Mouse (Mus musculus) heart, embryonic 15.5 days (tissue): ENCODE results near the gene Cfap299. TPM values are rescaled to one million over a fixed set of nuclear protein-coding genes. Genes with fewer than 3 reads are reported as not detected.

ENCODE experiments used
- ATAC-seq: fragments of 200-750 bp; cut with Nextera tagmentation; replicated peaks from 2 replicates; pipeline ENCODE4 v1.8.0; 2017; ENCODE audit warnings: low read depth, moderate TSS enrichment; ENCODE audit not compliant: insufficient number of reproducible peaks, insufficient read depth, low FRiP score
- H3K27ac ChIP-seq: fragments of 300-500 bp; sonication (generic); 2 replicates; pipeline ENCODE4 v1.5.1; 2015; ENCODE audit warnings: mild to moderate bottlenecking, inconsistent platforms
- H3K27me3 ChIP-seq: fragments of 300-500 bp; sonication (generic); 2 replicates; pipeline ENCODE4 v1.6.1; 2015; ENCODE audit warnings: inconsistent platforms
- H3K36me3 ChIP-seq: fragments of 300-500 bp; sonication (generic); 2 replicates; pipeline ENCODE4 v1.6.1; 2015; ENCODE audit warnings: mild to moderate bottlenecking, inconsistent platforms
- H3K4me1 ChIP-seq: fragments of 300-500 bp; sonication (generic); replicated peaks from 2 replicates; pipeline ENCODE4 v1.6.1; 2015; ENCODE audit warnings: inconsistent platforms
- H3K4me2 ChIP-seq: fragments of 300-500 bp; sonication (generic); 2 replicates; pipeline ENCODE4 v1.6.1; 2015; ENCODE audit warnings: inconsistent platforms, mild to moderate bottlenecking, moderate library complexity
- H3K4me3 ChIP-seq: fragments of 300-500 bp; sonication (generic); 2 replicates; pipeline ENCODE4 v1.5.1; 2015; ENCODE audit warnings: mild to moderate bottlenecking, inconsistent platforms
- H3K9ac ChIP-seq: fragments of 300-500 bp; sonication (generic); 2 replicates; pipeline ENCODE4 v1.6.1; 2015; ENCODE audit warnings: mild to moderate bottlenecking, inconsistent platforms
- H3K9me3 ChIP-seq: fragments of 300-500 bp; sonication (generic); replicated peaks from 2 replicates; pipeline ENCODE4 v1.6.1; 2016; ENCODE audit warnings: inconsistent platforms
- WGBS: fragments of 180-500 bp; shearing (Covaris S2); methylation state at CpG from one replicate; pipeline ENCODE4 v1.1.7; 2015; ENCODE audit warnings: mixed read lengths; 5-methylcytosine and 5-hydroxymethylcytosine counted together
- polyA plus RNA-seq: library from polyadenylated mRNA; unstranded; fragments of >200 nt; fragmentation: Nextera tagmentation; extraction: Ambion mirVana; gene quantifications from 2 replicates; pipeline ENCODE4 v1.2.1, GENCODE M21; 2015

Cfap299 gene
- polyA plus RNA-seq, 1 experiment from 2014 or later, result not detected

DNA sequence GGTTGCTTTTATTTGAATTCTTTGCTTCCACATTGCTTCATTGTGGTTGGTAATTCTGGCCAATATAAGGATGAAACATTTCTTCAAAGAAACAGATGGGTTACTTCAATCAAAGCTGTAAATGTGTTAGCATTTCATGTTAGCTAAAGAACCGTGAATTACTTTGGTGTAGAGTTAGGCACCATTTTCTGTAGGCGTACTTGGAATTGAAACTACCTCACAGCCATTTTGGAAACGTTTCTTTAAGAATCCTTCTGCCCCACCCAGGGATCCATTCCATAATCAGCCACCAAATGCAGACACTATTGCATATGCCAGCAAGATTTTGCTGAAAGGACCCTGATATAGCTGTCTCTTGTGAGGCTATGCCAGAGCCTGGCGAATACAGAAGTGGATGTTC is 140.9 kb downstream of the Cfap299 start:
- no peak overlapping the region for H3K4me3 ChIP-seq
- no peak for ATAC-seq
- no peaks in the 10 kb centered on the region for H3K36me3 ChIP-seq
- 75% methylated on average over 4 of the region's 4 CpGs for WGBS
- no peaks in the 10 kb centered on the region for H3K27me3 ChIP-seq
- no peak overlapping the region for H3K27ac ChIP-seq
- no peaks in the 10 kb centered on the region for H3K9me3 ChIP-seq
- no peak overlapping the region for H3K9ac ChIP-seq
- no peak overlapping the region for H3K4me2 ChIP-seq
- H3K4me1 ChIP-seq, result no peaks in the 10 kb centered on the region

DNA sequence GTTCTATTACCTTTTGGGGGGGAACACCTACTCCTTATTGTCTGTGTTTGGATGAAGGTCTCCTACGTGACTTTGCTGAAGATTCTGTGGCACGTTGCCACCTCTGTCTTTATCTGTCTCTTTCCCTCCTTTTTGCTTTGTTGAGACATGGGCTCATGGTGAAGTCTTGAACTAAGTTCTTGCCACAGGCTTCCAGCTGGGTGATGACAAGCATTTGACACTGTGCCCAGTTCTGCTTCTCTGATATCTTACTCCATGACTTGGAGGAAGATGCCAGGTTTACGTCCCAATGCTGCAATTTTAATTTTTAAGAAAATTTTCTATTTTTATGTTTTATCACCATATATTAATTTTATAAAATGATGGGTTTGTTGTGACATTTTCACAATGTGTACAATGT is 147.4 kb downstream of the Cfap299 start:
- ATAC-seq, result no peak
- no peak overlapping the region for H3K27ac ChIP-seq
- 28% methylated on average over 3 of the region's 3 CpGs for WGBS

DNA sequence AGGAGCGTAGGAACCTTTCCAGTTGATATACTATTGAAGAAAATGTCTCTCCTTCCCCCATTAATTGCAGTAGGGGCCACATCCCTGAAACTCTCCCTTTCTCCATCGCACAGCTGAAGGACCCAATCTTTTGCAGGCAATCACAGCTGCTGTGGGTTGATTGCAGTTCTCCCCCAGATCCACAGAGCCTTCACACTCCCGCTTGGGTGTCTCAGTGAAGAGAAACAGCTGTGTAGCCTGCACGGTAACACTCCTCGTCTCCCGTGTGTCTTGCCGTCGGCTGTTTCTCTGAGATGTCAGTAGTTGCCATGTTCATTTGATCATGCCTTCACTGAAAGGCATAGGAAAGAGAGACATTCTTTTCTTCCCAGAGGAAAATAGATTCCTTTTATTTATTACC is 148.2 kb downstream of the Cfap299 start:
- no peak overlapping the region for H3K27ac ChIP-seq
- no peaks in the 10 kb centered on the region for H3K36me3 ChIP-seq
- H3K9me3 ChIP-seq, result no peaks in the 10 kb centered on the region
- H3K9ac ChIP-seq, result no peak overlapping the region
- no peaks in the 10 kb centered on the region for H3K27me3 ChIP-seq
- H3K4me2 ChIP-seq, result no peak overlapping the region
- 64% methylated on average over 8 of the region's 8 CpGs for WGBS
- 0 out of 2 replicates have a peak, but pooled peaks have one; percentile 35 for ATAC-seq
- no peaks in the 10 kb centered on the region for H3K4me1 ChIP-seq
- H3K4me3 ChIP-seq, result no peak overlapping the region

More for the DNA sequence above, 147.4 kb downstream of the Cfap299 start:
- Histone ChIP-seq H3K27me3 (no peaks in the 10 kb centered on the region), H3K9ac (no peak overlapping the region), H3K36me3 (no peaks in the 10 kb centered on the region), H3K4me3 (no peak overlapping the region), H3K4me2 (no peak overlapping the region), H3K4me1 (no peaks in the 10 kb centered on the region), H3K9me3 (no peaks in the 10 kb centered on the region)

DNA sequence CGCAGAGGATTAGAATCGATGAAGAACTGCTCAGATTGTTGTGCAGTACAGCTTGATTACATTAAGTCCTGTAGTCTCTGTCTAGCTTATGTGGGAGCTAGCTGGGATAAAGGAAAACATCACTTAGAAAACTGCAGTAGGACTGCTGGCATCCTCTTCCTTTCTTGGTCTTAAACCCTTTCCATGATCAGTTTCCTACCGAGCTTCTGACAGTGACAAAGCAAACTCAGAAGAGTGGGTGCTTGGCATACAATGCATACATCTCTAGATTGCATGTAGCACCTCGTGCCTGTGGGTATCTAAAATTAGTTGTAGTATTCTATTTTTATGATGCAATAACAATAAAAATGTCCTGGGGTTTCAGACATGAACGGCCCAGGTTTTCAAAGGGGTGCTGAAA is 154.4 kb downstream of the Cfap299 start:
- WGBS, result 65% methylated on average over 5 of the region's 5 CpGs
- no peak overlapping the region for H3K4me3 ChIP-seq
- no peaks in the 10 kb centered on the region for H3K36me3 ChIP-seq
- H3K27ac ChIP-seq, result no peak overlapping the region
- H3K4me2 ChIP-seq, result no peak overlapping the region
- H3K9me3 ChIP-seq, result no peaks in the 10 kb centered on the region
- H3K4me1 ChIP-seq, result no peaks in the 10 kb centered on the region
- no peaks in the 10 kb centered on the region for H3K27me3 ChIP-seq
- H3K9ac ChIP-seq, result no peak overlapping the region
- no peak for ATAC-seq

DNA sequence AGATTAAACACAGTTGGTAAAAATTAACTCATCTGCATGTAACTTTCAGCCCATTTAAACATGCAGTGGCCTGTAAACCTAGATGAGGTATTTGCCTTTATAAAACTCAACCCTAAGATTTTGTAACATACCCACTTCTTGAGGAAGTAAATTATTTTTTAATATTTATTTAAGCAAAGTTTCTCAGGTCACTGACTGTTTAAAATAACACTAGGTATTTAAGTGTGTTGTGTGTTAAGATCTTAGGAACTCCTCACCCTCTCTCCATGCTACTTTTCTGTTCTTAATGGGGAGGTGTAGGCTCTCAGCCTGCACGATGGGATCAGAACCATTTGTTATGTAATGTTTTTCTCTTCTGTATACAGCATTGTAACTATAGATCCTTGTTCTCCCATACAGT is 156.1 kb downstream of the Cfap299 start:
- H3K9ac ChIP-seq, result no peak overlapping the region
- H3K36me3 ChIP-seq, result no peaks in the 10 kb centered on the region
- no peak overlapping the region for H3K4me2 ChIP-seq
- no peak overlapping the region for H3K27ac ChIP-seq
- no peaks in the 10 kb centered on the region for H3K9me3 ChIP-seq
- no peaks in the 10 kb centered on the region for H3K27me3 ChIP-seq
- ATAC-seq, result no peak
- no peak overlapping the region for H3K4me3 ChIP-seq
- no peaks in the 10 kb centered on the region for H3K4me1 ChIP-seq
- WGBS, result 67% methylated on average over 1 of the region's 1 CpGs

DNA sequence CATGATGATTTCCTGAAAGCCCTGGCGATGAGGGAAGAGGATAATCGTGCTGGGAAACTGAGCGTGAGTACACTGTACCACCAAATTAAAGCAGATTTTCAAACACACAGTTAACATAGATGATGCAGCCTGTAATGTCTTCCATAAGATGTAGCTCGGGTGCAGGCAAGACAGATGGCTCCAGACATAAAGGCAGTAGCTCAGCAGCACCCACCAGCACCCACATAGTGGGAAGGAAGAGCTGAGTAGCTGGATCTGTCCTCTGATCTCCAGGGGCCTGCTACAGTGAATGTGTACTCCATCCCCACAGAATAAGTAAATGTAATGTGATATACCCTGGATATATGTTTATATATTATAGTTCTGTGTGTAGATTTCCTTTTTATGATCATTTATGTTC is 169.2 kb downstream of the Cfap299 start:
- Histone ChIP-seq H3K27me3 (no peaks in the 10 kb centered on the region), H3K4me3 (no peak overlapping the region), H3K36me3 (no peaks in the 10 kb centered on the region), H3K9me3 (no peaks in the 10 kb centered on the region), H3K4me1 (no peaks in the 10 kb centered on the region), H3K4me2 (no peak overlapping the region), H3K27ac (no peak overlapping the region), H3K9ac (no peak overlapping the region)
- WGBS, result 79% methylated on average over 4 of the region's 4 CpGs
- no peak for ATAC-seq

DNA sequence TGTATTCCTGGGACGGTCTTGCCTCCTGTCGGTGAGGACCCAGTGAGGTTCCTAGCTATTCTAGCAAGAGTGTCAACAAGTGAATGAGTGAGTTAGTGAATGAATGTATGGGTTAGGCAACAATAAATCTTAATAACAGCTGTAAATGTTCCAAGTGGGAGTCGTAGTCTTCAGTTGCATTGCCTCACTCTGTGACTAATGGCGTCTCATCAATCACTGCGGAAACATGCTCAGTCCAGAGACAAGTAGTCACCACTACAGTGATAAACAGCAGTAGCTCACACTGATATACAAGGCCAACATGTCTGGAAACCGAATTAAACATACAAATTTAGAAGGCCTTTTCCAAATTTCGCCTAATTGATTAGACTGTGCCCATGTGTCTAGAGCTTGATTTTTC is 187.1 kb downstream of the Cfap299 start:
- 68% methylated on average over 7 of the region's 7 CpGs for WGBS
- Histone ChIP-seq H3K9ac (no peak overlapping the region), H3K27ac (no peak overlapping the region), H3K4me2 (no peak overlapping the region), H3K9me3 (no peaks in the 10 kb centered on the region), H3K36me3 (no peaks in the 10 kb centered on the region), H3K4me1 (no peaks in the 10 kb centered on the region), H3K4me3 (no peak overlapping the region), H3K27me3 (no peaks in the 10 kb centered on the region)
- no peak for ATAC-seq

DNA sequence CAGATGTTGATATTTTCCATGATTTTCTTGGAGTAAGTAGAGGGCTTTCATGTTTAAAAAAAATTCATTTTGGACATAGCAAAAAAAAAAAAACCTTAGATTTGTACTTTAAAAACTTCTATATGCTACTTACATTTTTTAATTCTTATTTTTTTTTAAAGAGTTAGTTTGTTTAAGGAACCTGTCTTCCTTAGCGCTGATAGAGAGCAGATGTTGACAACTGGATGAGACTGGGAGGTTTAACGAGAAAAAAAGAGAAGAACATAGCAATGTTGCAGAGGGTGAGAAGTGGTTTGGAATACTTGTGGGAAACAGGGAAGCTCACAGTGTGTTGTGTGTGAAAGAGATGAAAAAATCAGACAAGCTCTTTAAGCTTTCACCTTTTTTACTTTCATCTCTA is 191.0 kb downstream of the Cfap299 start:
- no peaks in the 10 kb centered on the region for H3K27me3 ChIP-seq
- no peaks in the 10 kb centered on the region for H3K9me3 ChIP-seq
- H3K36me3 ChIP-seq, result no peaks in the 10 kb centered on the region
- no peak for ATAC-seq
- 51% methylated on average over 2 of the region's 2 CpGs for WGBS
- H3K4me3 ChIP-seq, result no peak overlapping the region
- H3K4me1 ChIP-seq, result peaks cover 5% of the 10 kb centered on the region; the same call in 1 of the 2 replicates
- no peak overlapping the region for H3K27ac ChIP-seq
- H3K4me2 ChIP-seq, result no peak overlapping the region
- no peak overlapping the region for H3K9ac ChIP-seq

DNA sequence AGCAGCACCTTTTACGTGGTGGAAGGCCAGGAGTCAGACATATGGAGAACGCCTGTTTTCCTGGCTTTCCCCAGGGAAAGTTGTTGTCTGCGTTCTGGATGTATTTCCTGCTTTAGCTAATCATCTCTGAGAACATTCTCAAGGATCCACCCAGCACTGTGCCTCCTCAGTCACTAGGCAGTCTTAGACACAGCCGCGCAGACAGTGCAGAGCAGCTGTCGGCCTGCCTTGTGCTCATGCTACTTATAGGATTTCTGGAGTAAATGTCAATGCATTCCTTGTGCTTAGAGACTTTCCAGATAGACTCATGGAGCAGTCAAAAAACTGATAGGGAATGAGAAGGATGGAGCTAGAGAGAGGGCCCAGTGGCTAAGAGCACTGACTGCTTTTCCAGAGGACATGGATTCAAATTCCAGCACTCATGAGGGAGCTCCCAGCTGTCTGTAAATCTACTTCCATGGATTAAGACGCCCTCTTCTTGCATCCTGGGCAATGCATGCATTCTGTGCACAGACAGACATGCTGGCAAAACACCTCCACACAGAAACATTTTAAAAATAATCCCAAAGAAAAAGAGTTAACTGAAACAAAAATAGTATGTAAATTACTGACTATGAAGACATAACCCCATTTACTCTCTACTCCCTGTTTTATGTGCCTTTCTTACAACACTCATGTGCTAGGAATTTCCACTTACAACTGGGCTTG is 193.3 kb downstream of the Cfap299 start:
- no peak overlapping the region for H3K4me2 ChIP-seq
- H3K4me3 ChIP-seq, result no peak overlapping the region
- H3K36me3 ChIP-seq, result no peaks in the 10 kb centered on the region
- WGBS, result 85% methylated on average over 7 of the region's 7 CpGs
- no peak for ATAC-seq
- no peaks in the 10 kb centered on the region for H3K9me3 ChIP-seq
- H3K9ac ChIP-seq, result no peak overlapping the region
- H3K27me3 ChIP-seq, result no peaks in the 10 kb centered on the region
- H3K4me1 ChIP-seq, result peaks cover 5% of the 10 kb centered on the region; the same call in 1 of the 2 replicates
- H3K27ac ChIP-seq, result no peak overlapping the region

DNA sequence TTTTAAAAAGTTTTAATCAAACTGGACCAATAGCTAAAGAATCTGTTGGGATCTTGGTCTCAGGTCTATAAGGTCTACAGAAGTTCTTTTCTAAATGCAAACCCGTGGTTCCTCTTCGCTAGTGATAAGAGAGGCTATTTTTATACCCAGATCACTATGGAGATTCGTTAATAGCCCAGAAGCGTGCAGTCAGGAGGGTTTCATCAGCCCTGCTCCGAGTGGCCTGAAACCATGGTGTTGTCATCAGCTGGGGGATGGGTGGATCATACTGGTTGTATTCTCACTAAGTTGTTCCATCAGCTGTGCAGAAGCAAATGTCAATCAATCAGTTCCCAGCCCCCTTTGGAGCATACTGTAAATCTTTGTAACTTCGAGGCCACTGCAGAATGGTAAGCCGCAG is 193.9 kb downstream of the Cfap299 start:
- Histone ChIP-seq H3K9me3 (no peaks in the 10 kb centered on the region), H3K4me3 (no peak overlapping the region), H3K9ac (no peak overlapping the region), H3K4me1 (peaks cover 5% of the 10 kb centered on the region; the same call in 1 of the 2 replicates), H3K4me2 (no peak overlapping the region), H3K27ac (no peak overlapping the region), H3K27me3 (no peaks in the 10 kb centered on the region), H3K36me3 (no peaks in the 10 kb centered on the region)
- ATAC-seq, result no peak
- 42% methylated on average over 7 of the region's 7 CpGs for WGBS

DNA sequence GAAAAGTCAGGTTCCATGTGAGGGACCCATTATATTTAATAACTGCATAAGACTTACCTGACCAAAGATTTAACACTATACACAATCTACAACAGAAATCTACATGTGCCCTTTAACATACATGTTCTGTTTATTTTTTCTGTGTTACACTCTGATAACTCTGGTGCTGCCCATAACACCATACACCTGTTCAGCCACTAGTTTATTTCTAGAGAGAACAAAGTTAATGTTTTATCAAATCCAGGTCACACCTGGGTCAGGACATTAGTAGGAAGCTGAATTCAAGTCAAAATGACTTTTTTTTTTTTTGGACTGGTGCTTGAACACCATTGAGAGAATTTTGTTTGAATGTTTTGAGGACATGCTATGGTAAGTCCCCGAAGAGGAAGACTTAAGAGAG is 194.7 kb downstream of the Cfap299 start:
- Histone ChIP-seq H3K36me3 (no peaks in the 10 kb centered on the region), H3K9ac (no peak overlapping the region), H3K4me3 (no peak overlapping the region), H3K4me2 (no peak overlapping the region), H3K4me1 (peaks cover 5% of the 10 kb centered on the region; the same call in 1 of the 2 replicates), H3K27me3 (no peaks in the 10 kb centered on the region), H3K27ac (no peak overlapping the region), H3K9me3 (no peaks in the 10 kb centered on the region)
- ATAC-seq, result no peak
- WGBS, result 88% methylated on average over 1 of the region's 1 CpGs

DNA sequence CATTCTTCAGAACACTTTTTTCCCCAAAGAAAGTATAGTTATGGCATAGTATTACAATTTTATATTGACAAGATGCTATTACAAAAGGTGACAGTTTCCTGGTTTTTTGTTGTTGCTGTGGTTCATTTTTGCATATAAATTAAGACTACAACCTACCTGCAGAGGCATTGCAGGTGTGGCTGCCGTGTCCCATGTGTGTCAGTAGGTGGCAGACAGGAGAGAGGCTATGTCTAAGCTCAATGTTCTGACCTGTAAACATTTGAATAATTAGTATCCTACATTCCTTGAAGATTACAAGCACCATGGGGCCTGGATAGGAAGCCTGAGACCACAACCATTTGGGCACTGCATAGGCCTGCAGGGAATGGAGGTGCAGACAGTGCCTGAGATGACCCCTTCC is 212.2 kb downstream of the Cfap299 start:
- WGBS, result 77% methylated on average over 1 of the region's 1 CpGs

More for the DNA sequence above, 212.2 kb downstream of the Cfap299 start:
- Histone ChIP-seq H3K27me3 (no peaks in the 10 kb centered on the region), H3K4me3 (no peak overlapping the region), H3K36me3 (no peaks in the 10 kb centered on the region), H3K27ac (no peak overlapping the region), H3K4me1 (no peaks in the 10 kb centered on the region), H3K9me3 (no peaks in the 10 kb centered on the region), H3K9ac (no peak overlapping the region), H3K4me2 (no peak overlapping the region)
- ATAC-seq, result no peak
